Mouse (Mus musculus): ENCODE results near the gene Sap30. TPM values are rescaled to one million over a fixed set of nuclear protein-coding genes. Genes with fewer than 3 reads are reported as not detected.
A peak's percentile ranks its signal among the peaks of the same experiment; 100 is the strongest.

The Sap30 gene
- polyA plus RNA-seq, 1 experiment, result 12.5 TPM

GRCm38 (mm10) chr8:57489896-57490295 lies 2.2 kb upstream of the Sap30 start:
- Histone ChIP-seq H3K27ac (ENCODE audit: insufficient read depth, low read length) (no peak overlapping the region), H3K4me1 (ENCODE audit: control insufficient read depth, insufficient read depth, low read length) (peaks cover 4% of the 10 kb centered on the region; the same call in 1 of the 2 replicates), H3K4me3 (replicated peaks; ENCODE audit: insufficient read depth, low read depth, low read length) (no peak overlapping the region), H3K27me3 (ENCODE audit: control insufficient read depth, insufficient read depth, low read length) (no peaks in the 10 kb centered on the region)
- no peak for TF ChIP-seq CTCF (IDR thresholded peaks at IDR 0.05; ENCODE audit: borderline replicate concordance, insufficient read depth, low read depth, low read length)
- TF ChIP-seq POLR2A (IDR thresholded peaks at IDR 0.05; ENCODE audit: borderline replicate concordance, insufficient read depth, low read length), result no peak
- no peak for DNase-seq

GRCm38 (mm10) chr8:57489366-57489765 lies 1.7 kb upstream of the Sap30 start:
- no peak overlapping the region for H3K4me3 ChIP-seq (replicated peaks; ENCODE audit: insufficient read depth, low read depth, low read length)
- peaks cover 4% of the 10 kb centered on the region; the same call in 1 of the 2 replicates for H3K4me1 ChIP-seq (ENCODE audit: control insufficient read depth, insufficient read depth, low read length)
- TF ChIP-seq POLR2A (IDR thresholded peaks at IDR 0.05; ENCODE audit: borderline replicate concordance, insufficient read depth, low read length) (no peak), CTCF (IDR thresholded peaks at IDR 0.05; ENCODE audit: borderline replicate concordance, insufficient read depth, low read depth, low read length) (no peak)
- H3K27ac ChIP-seq (ENCODE audit: insufficient read depth, low read length), result no peak overlapping the region
- H3K27me3 ChIP-seq (ENCODE audit: control insufficient read depth, insufficient read depth, low read length), result no peaks in the 10 kb centered on the region
- WGBS, result 98% methylated on average over 1 of the region's 1 CpGs
- no peak for DNase-seq

- H3K4me3 ChIP-seq (replicated peaks; ENCODE audit: insufficient read depth, low read depth, low read length), result peak overlapping the region; percentile 84
- peak; percentile 70 to 72 for DNase-seq
- peaks cover 4% of the 10 kb centered on the region; the same call in 1 of the 2 replicates for H3K4me1 ChIP-seq (ENCODE audit: control insufficient read depth, insufficient read depth, low read length)
- no peak for TF ChIP-seq POLR2A (IDR thresholded peaks at IDR 0.05; ENCODE audit: borderline replicate concordance, insufficient read depth, low read length)
- no peak for TF ChIP-seq CTCF (IDR thresholded peaks at IDR 0.05; ENCODE audit: borderline replicate concordance, insufficient read depth, low read depth, low read length)
- under 1% methylated on average over 25 of the region's 25 CpGs for WGBS
- peak overlapping the region; percentile 70 for H3K27ac ChIP-seq (ENCODE audit: insufficient read depth, low read length)
- H3K27me3 ChIP-seq (ENCODE audit: control insufficient read depth, insufficient read depth, low read length), result no peaks in the 10 kb centered on the region
Measured at GRCm38 (mm10) chr8:57488312-57488765, 679 bp upstream of the Sap30 start.

GRCm38 (mm10) chr8:57486491-57487440 lies 894 bp downstream of the Sap30 start:
- peak; percentile 58 to 72 for DNase-seq
- H3K4me1 ChIP-seq (ENCODE audit: control insufficient read depth, insufficient read depth, low read length), result peaks cover 4% of the 10 kb centered on the region; the same call in 1 of the 2 replicates
- TF ChIP-seq POLR2A (IDR thresholded peaks at IDR 0.05; ENCODE audit: borderline replicate concordance, insufficient read depth, low read length), result 0 out of 2 replicates have a peak, but pooled peaks have one; percentile 9
- TF ChIP-seq CTCF (IDR thresholded peaks at IDR 0.05; ENCODE audit: borderline replicate concordance, insufficient read depth, low read depth, low read length), result no peak
- peak overlapping the region; percentile 84 for H3K4me3 ChIP-seq (replicated peaks; ENCODE audit: insufficient read depth, low read depth, low read length)
- no peaks in the 10 kb centered on the region for H3K27me3 ChIP-seq (ENCODE audit: control insufficient read depth, insufficient read depth, low read length)
- H3K27ac ChIP-seq (ENCODE audit: insufficient read depth, low read length), result peak overlapping the region; percentile 62
- under 1% methylated on average over 54 of the region's 54 CpGs for WGBS

GRCm38 (mm10) chr8:57480606-57481005 lies 7.1 kb downstream of the Sap30 start:
- WGBS, result 81% methylated on average over 4 of the region's 4 CpGs
- no peak for DNase-seq
- no peak for TF ChIP-seq POLR2A (IDR thresholded peaks at IDR 0.05; ENCODE audit: borderline replicate concordance, insufficient read depth, low read length)
- TF ChIP-seq CTCF (IDR thresholded peaks at IDR 0.05; ENCODE audit: borderline replicate concordance, insufficient read depth, low read depth, low read length), result no peak
- peaks cover 4% of the 10 kb centered on the region; the same call in 1 of the 2 replicates for H3K4me1 ChIP-seq (ENCODE audit: control insufficient read depth, insufficient read depth, low read length)
- H3K27ac ChIP-seq (ENCODE audit: insufficient read depth, low read length), result no peak overlapping the region
- no peak overlapping the region for H3K4me3 ChIP-seq (replicated peaks; ENCODE audit: insufficient read depth, low read depth, low read length)
- H3K27me3 ChIP-seq (ENCODE audit: control insufficient read depth, insufficient read depth, low read length), result no peaks in the 10 kb centered on the region

GRCm38 (mm10) chr8:57479700-57480099 lies 8.0 kb downstream of the Sap30 start:
- DNase-seq, result no peak
- no peak overlapping the region for H3K4me3 ChIP-seq (replicated peaks; ENCODE audit: insufficient read depth, low read depth, low read length)
- no peak for TF ChIP-seq CTCF (IDR thresholded peaks at IDR 0.05; ENCODE audit: borderline replicate concordance, insufficient read depth, low read depth, low read length)
- no peak for TF ChIP-seq POLR2A (IDR thresholded peaks at IDR 0.05; ENCODE audit: borderline replicate concordance, insufficient read depth, low read length)
- WGBS, result 96% methylated on average over 8 of the region's 8 CpGs
- H3K27me3 ChIP-seq (ENCODE audit: control insufficient read depth, insufficient read depth, low read length), result no peaks in the 10 kb centered on the region
- no peaks in the 10 kb centered on the region; the same call in 1 of the 2 replicates for H3K4me1 ChIP-seq (ENCODE audit: control insufficient read depth, insufficient read depth, low read length)
- no peak overlapping the region for H3K27ac ChIP-seq (ENCODE audit: insufficient read depth, low read length)

GRCm38 (mm10) chr8:57478406-57478805 lies 9.3 kb downstream of the Sap30 start:
- H3K27ac ChIP-seq (ENCODE audit: insufficient read depth, low read length), result no peak overlapping the region
- H3K4me3 ChIP-seq (replicated peaks; ENCODE audit: insufficient read depth, low read depth, low read length), result no peak overlapping the region
- H3K4me1 ChIP-seq (ENCODE audit: control insufficient read depth, insufficient read depth, low read length), result no peaks in the 10 kb centered on the region
- TF ChIP-seq CTCF (IDR thresholded peaks at IDR 0.05; ENCODE audit: borderline replicate concordance, insufficient read depth, low read depth, low read length) (no peak), POLR2A (IDR thresholded peaks at IDR 0.05; ENCODE audit: borderline replicate concordance, insufficient read depth, low read length) (no peak)
- WGBS, result 74% methylated on average over 3 of the region's 3 CpGs
- H3K27me3 ChIP-seq (ENCODE audit: control insufficient read depth, insufficient read depth, low read length), result no peaks in the 10 kb centered on the region
- DNase-seq, result no peak

Data from cerebellum, adult 2 months (tissue).